Mouse (Mus musculus): ENCODE data around the gene Catsperg1.

DNA sequence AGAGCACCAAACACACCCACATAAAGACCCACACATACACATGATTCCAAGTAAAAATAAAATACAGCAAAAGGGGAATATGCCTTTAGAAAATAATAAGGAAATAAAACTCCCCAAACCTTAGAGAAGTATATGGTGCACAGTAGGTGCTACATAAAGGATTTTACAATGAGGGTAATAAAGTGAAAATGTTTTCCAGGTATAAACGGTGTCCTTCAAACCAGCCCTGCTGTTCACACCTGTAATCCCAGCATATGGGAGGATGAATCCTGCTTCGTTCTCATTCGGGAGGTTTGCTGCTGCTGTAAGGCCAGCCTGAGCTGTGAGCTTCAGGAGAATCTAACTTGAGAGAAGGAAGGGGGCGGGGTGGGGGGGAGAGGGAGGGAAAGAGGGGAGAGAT lies 79.6 kb downstream of the Catsperg1 start:
- TF ChIP-seq CTCF (conservative IDR thresholded peaks at IDR 0.05; ENCODE audit: low read length) (no peak), NANOG (IDR thresholded peaks at IDR 0.05; ENCODE audit: borderline replicate concordance, low read length) (no peak)

All from E14TG2a.4 (cell line).